ENCODE assay signal across 10 mouse cellular contexts in genomic region chrX:12062121-12062931, GRCm38 (mm10).
A peak's percentile ranks its signal among the peaks of the same experiment; 100 is the strongest.
DNase-seq lines count a peak whose midpoint lies in the region; ATAC-seq lines count a peak whose summit lies in the region.
"Had no signal": no experiment of that assay in that cellular context is flagged by ENCODE, and none has a peak within 500 bp of the region (broad histone marks: within the 10 kb centered on the region; RNA-seq: fewer than 3 reads in every experiment).

No protein-coding gene starts in this region.

- no peak for ATAC-seq in heart, embryonic 12.5 days (ENCODE audit: insufficient number of reproducible peaks, low FRiP score)
- ATAC-seq in forebrain, embryonic 13.5 days = peak; percentile 52
- ATAC-seq in midbrain, embryonic 14.5 days (ENCODE audit: low FRiP score, low TSS enrichment) = peak; percentile 47; the same call in 1 of the 2 replicates
- ATAC-seq: intestine, postnatal 0 days had no signal

- WGBS in heart, embryonic 12.5 days = 35% methylated on average over 24 of the region's 24 CpGs
- 6% methylated on average over 23 of the region's 24 CpGs for WGBS in forebrain, embryonic 13.5 days
- 13% methylated on average over 24 of the region's 24 CpGs for WGBS in midbrain, embryonic 14.5 days

- peaks cover 69% of the 10 kb centered on the region for H3K4me1 ChIP-seq in heart, embryonic 12.5 days (replicated peaks)
- H3K4me1 ChIP-seq in forebrain, embryonic 13.5 days = peaks cover 65% of the 10 kb centered on the region
- peaks cover 44% of the 10 kb centered on the region for H3K4me1 ChIP-seq in midbrain, embryonic 14.5 days (ENCODE audit: control insufficient read depth, insufficient read depth, low read length)

- no peak overlapping the region for H3K27ac ChIP-seq in heart, embryonic 12.5 days (ENCODE audit: poor library complexity, severe bottlenecking)
- peak overlapping the region; percentile 77 for H3K27ac ChIP-seq in forebrain, embryonic 13.5 days
- H3K27ac ChIP-seq in midbrain, embryonic 14.5 days (replicated peaks; ENCODE audit: low read depth, low read length) = peak overlapping the region; percentile 76

- no peaks in the 10 kb centered on the region for H3K9me3 ChIP-seq in heart, embryonic 12.5 days (replicated peaks)
- H3K9me3 ChIP-seq in forebrain, embryonic 13.5 days (replicated peaks) = no peaks in the 10 kb centered on the region
- no peaks in the 10 kb centered on the region for H3K9me3 ChIP-seq in midbrain, embryonic 14.5 days (ENCODE audit: control insufficient read depth, low read length)

- DNase-seq in heart, adult 11 months = no peak
- DNase-seq in kidney, adult 9 months = peak; percentile 70
- DNase-seq in midbrain, embryonic 14.5 days = peak; percentile 64
- no peak for DNase-seq in layer of hippocampus, adult 8-10 months (ENCODE audit: low spot score in 2 of 2)
- DNase-seq in urinary bladder, postnatal 4 days (ENCODE audit: low spot score in 2 of 2) = no peak
- no peak for DNase-seq in thymus, postnatal 10 days (ENCODE audit: low spot score in 2 of 2)
- DNase-seq: adrenal gland, postnatal 25 days had no signal

- H3K36me3 ChIP-seq in heart, embryonic 12.5 days = peaks cover 18% of the 10 kb centered on the region
- H3K36me3 ChIP-seq in forebrain, embryonic 13.5 days (ENCODE audit: poor library complexity, severe bottlenecking) = peaks cover 18% of the 10 kb centered on the region
- peaks cover 16% of the 10 kb centered on the region for H3K36me3 ChIP-seq in midbrain, embryonic 14.5 days (ENCODE audit: control insufficient read depth, insufficient read depth, low read length)

- H3K9ac ChIP-seq in heart, embryonic 12.5 days = no peak overlapping the region
- H3K9ac ChIP-seq in forebrain, embryonic 13.5 days = peak overlapping the region; percentile 48; the same call in 1 of the 2 replicates
- no peak overlapping the region; the same call in 1 of the 2 replicates for H3K9ac ChIP-seq in midbrain, embryonic 14.5 days (replicated peaks; ENCODE audit: low read length)

- peak overlapping the region; percentile 12; the same call in 1 of the 2 replicates for H3K4me2 ChIP-seq in heart, embryonic 12.5 days
- peak overlapping the region; percentile 39 for H3K4me2 ChIP-seq in forebrain, embryonic 13.5 days
- H3K4me2 ChIP-seq in midbrain, embryonic 14.5 days (ENCODE audit: low read length) = peak overlapping the region; percentile 34

- H3K4me3 ChIP-seq in heart, embryonic 12.5 days = no peak overlapping the region
- H3K4me3 ChIP-seq in forebrain, embryonic 13.5 days = no peak overlapping the region
- H3K4me3 ChIP-seq in midbrain, embryonic 14.5 days (replicated peaks; ENCODE audit: low read depth, low read length) = no peak overlapping the region

- peaks cover 52% of the 10 kb centered on the region for H3K27me3 ChIP-seq in heart, embryonic 12.5 days (replicated peaks)
- H3K27me3 ChIP-seq in forebrain, embryonic 13.5 days = peaks cover 14% of the 10 kb centered on the region; the same call in 1 of the 2 replicates
- H3K27me3 ChIP-seq in midbrain, embryonic 14.5 days (ENCODE audit: control insufficient read depth, insufficient read depth, low read length) = no peaks in the 10 kb centered on the region; the same call in 1 of the 2 replicates

Comparison
In these comparisons a context has a peak if more than half of its experiments do, and no peak if none do; other contexts are left out.
1. DNase-seq: peak in kidney, adult 9 months (single experiment) and midbrain, embryonic 14.5 days (single experiment); none in heart, adult 11 months (single experiment), layer of hippocampus, adult 8-10 months (0 of 2), urinary bladder, postnatal 4 days (0 of 2) and thymus, postnatal 10 days (0 of 2).
2. Peak in every context shown above with its lines, with median percentiles within 50 percentile points of each other: H3K4me2 ChIP-seq.